Mouse (Mus musculus) cortical plate, adult 2 months (tissue): ENCODE results near the gene Pde10a.

Experiments used
- CTCF ChIP-seq: fragments of 200-500 bp; IDR thresholded peaks from 2 replicates; pipeline ENCODE4 v1.5.1; 2011; ENCODE audit warnings: mild to moderate bottlenecking, control low read depth, low read length; ENCODE audit not compliant: insufficient read depth; ENCODE audit errors: extremely low read depth
- POLR2A ChIP-seq: fragments of 200-500 bp; IDR thresholded peaks from 2 replicates; pipeline ENCODE4 v1.6.1; 2011; ENCODE audit warnings: mild to moderate bottlenecking, low read length, control low read depth; ENCODE audit not compliant: insufficient read depth; ENCODE audit errors: extremely low read depth

GRCm38 (mm10) chr17:8639703-8640380 lies 114.7 kb downstream of the Pde10a start:
- no peak for TF ChIP-seq POLR2A
- 0 out of 2 replicates have a peak, but pooled peaks have one; percentile 11 for TF ChIP-seq CTCF
